Mouse (Mus musculus) MEL (cell line): Measurements from ENCODE around the gene Dbil5. TPM values are rescaled to one million over a fixed set of nuclear protein-coding genes. Genes with fewer than 3 reads are reported as not detected.

Experiments
- DNase-seq: peaks from one replicate; pipeline ENCODE4 v3.0.0; 2011; ENCODE audit warnings: low read depth, low spot score
- H3K27ac ChIP-seq: 2 replicates; pipeline ENCODE4 v1.5.1; 2012; ENCODE audit warnings: low read depth, mild to moderate bottlenecking, control low read depth, low read length, moderate library complexity; ENCODE audit not compliant: control insufficient read depth
- H3K27me3 ChIP-seq, 2 experiments: fragments of 150-350 bp in 1 of 2; sonication (generic) in 1 of 2; 2 replicates each; pipeline ENCODE4 v1.6.1; 2012; ENCODE audit warnings: low read length in 2 of 2, mild to moderate bottlenecking in 2 of 2, improper control_type of control experiment in 1 of 2, moderate library complexity in 1 of 2; ENCODE audit not compliant: insufficient read depth in 2 of 2, control insufficient read depth in 1 of 2
- H3K36me3 ChIP-seq, 2 experiments: 2 replicates each; pipeline ENCODE4 v1.6.1; 2012 to 2014; ENCODE audit warnings: low read length in 2 of 2, improper control_type of control experiment in 1 of 2, inconsistent platforms in 1 of 2, mild to moderate bottlenecking in 1 of 2; ENCODE audit not compliant: insufficient read depth in 2 of 2, control insufficient read depth in 1 of 2
- H3K4me1 ChIP-seq, 2 experiments: fragments of 150-350 bp in 1 of 2; sonication (generic) in 1 of 2; 2 replicates each; pipeline ENCODE4 v1.6.1; 2012; ENCODE audit warnings: low read length in 2 of 2, improper control_type of control experiment in 1 of 2, mild to moderate bottlenecking in 1 of 2; ENCODE audit not compliant: insufficient read depth in 2 of 2, control insufficient read depth in 1 of 2
- H3K4me3 ChIP-seq, 2 experiments: fragments of 150-350 bp in 1 of 2; sonication (generic) in 1 of 2; 2 replicates each; pipeline ENCODE4 v1.5.1; 2012; ENCODE audit warnings: low read depth in 2 of 2, low read length in 2 of 2, mild to moderate bottlenecking in 2 of 2, moderate library complexity in 2 of 2, control low read depth in 1 of 2, improper control_type of control experiment in 1 of 2; ENCODE audit not compliant: control insufficient read depth in 1 of 2, insufficient read depth in 1 of 2
- H3K79me2 ChIP-seq: 2 replicates; pipeline ENCODE4 v1.6.1; 2012; ENCODE audit warnings: mild to moderate bottlenecking, low read length, moderate library complexity; ENCODE audit not compliant: control insufficient read depth, poor library complexity, insufficient read depth
- H3K9ac ChIP-seq: 2 replicates; pipeline ENCODE4 v1.6.1; 2012; ENCODE audit warnings: low read depth, mild to moderate bottlenecking, control low read depth, low read length, moderate library complexity; ENCODE audit not compliant: control insufficient read depth, poor library complexity, severe bottlenecking
- H3K9me3 ChIP-seq: fragments of 150-350 bp; sonication (generic); replicated peaks from 2 replicates; pipeline ENCODE4 v1.6.1; 2012; ENCODE audit warnings: mild to moderate bottlenecking, low read length, improper control_type of control experiment, moderate library complexity; ENCODE audit not compliant: insufficient read depth
- E2F4 ChIP-seq: IDR thresholded peaks from 2 replicates; pipeline ENCODE4 v1.6.1; 2011; ENCODE audit warnings: low read depth, low read length, improper control_type of control experiment, borderline replicate concordance
- ELF1 ChIP-seq: IDR thresholded peaks from 2 replicates; pipeline ENCODE4 v1.6.1; 2014; ENCODE audit warnings: low read depth, mild to moderate bottlenecking, inconsistent platforms, low read length, improper control_type of control experiment, moderate library complexity
- ETS1 ChIP-seq: IDR thresholded peaks from 2 replicates; pipeline ENCODE4 v1.6.1; 2012; ENCODE audit warnings: low read depth, mild to moderate bottlenecking, inconsistent platforms, low read length, improper control_type of control experiment, moderate library complexity
- GABPA ChIP-seq: IDR thresholded peaks from 2 replicates; pipeline ENCODE4 v1.6.1; 2012; ENCODE audit warnings: low read depth, mild to moderate bottlenecking, inconsistent platforms, low read length, improper control_type of control experiment, moderate library complexity
- GATA1 ChIP-seq: IDR thresholded peaks from 2 replicates; pipeline ENCODE4 v1.6.1; 2011; ENCODE audit warnings: low read depth, low read length, improper control_type of control experiment
- HCFC1 ChIP-seq: IDR thresholded peaks from 2 replicates; pipeline ENCODE4 v1.6.1; 2012; ENCODE audit warnings: low read depth, mild to moderate bottlenecking, inconsistent platforms, low read length, improper control_type of control experiment, moderate library complexity
- JUND ChIP-seq: IDR thresholded peaks from 2 replicates; pipeline ENCODE4 v1.6.1; 2011; ENCODE audit warnings: low read depth, mild to moderate bottlenecking, improper control_type of control experiment, low read length
- MAX ChIP-seq: IDR thresholded peaks from 2 replicates; pipeline ENCODE4 v1.6.1; 2011; ENCODE audit warnings: low read length, improper control_type of control experiment
- MAZ ChIP-seq: IDR thresholded peaks from 2 replicates; pipeline ENCODE4 v1.6.1; 2012; ENCODE audit warnings: low read depth, mild to moderate bottlenecking, inconsistent platforms, low read length, improper control_type of control experiment
- NRF1 ChIP-seq: IDR thresholded peaks from 2 replicates; pipeline ENCODE4 v1.6.1; 2014; ENCODE audit warnings: low read depth, mild to moderate bottlenecking, inconsistent platforms, low read length, improper control_type of control experiment, moderate library complexity; ENCODE audit not compliant: poor library complexity, insufficient read depth, severe bottlenecking
- POLR2AphosphoS2 ChIP-seq: IDR thresholded peaks from 2 replicates; pipeline ENCODE4 v1.6.1; 2011; ENCODE audit warnings: low read length, improper control_type of control experiment
- TAL1 ChIP-seq: IDR thresholded peaks from 2 replicates; pipeline ENCODE4 v1.6.1; 2012; ENCODE audit warnings: mild to moderate bottlenecking, inconsistent platforms, low read length, moderate library complexity, mixed read lengths
- UBTF ChIP-seq: IDR thresholded peaks from 2 replicates; pipeline ENCODE4 v1.6.1; 2012; ENCODE audit warnings: low read depth, mild to moderate bottlenecking, inconsistent platforms, low read length, improper control_type of control experiment, moderate library complexity, borderline replicate concordance; ENCODE audit not compliant: insufficient read depth
- USF2 ChIP-seq, 2 experiments: IDR thresholded peaks; 2 replicates each; pipeline ENCODE4 v1.6.1; 2011 to 2012; ENCODE audit warnings: improper control_type of control experiment in 2 of 2, low read length in 2 of 2, borderline replicate concordance in 1 of 2, inconsistent platforms in 1 of 2, low read depth in 1 of 2, mild to moderate bottlenecking in 1 of 2; ENCODE audit not compliant: insufficient read depth in 1 of 2
- ZC3H11A ChIP-seq: IDR thresholded peaks from 2 replicates; pipeline ENCODE4 v1.6.1; 2012; ENCODE audit warnings: low read depth, mild to moderate bottlenecking, inconsistent platforms, low read length, improper control_type of control experiment
- ZNF384 ChIP-seq: IDR thresholded peaks from 2 replicates; pipeline ENCODE4 v1.6.1; 2012; ENCODE audit warnings: low read depth, mild to moderate bottlenecking, inconsistent platforms, low read length, improper control_type of control experiment
- polyA plus RNA-seq, 2 experiments: library from polyadenylated mRNA; stranded (reverse) in 1 of 2; unstranded in 1 of 2; fragments of >175 nt in 1 of 2; fragments of >200 nt in 1 of 2; gene quantifications; 2 replicates each; pipeline versions ENCODE4 v1.2.1 to v1.2.4; 2012; ENCODE audit warnings: low replicate concordance in 2 of 2, low read depth in 1 of 2; ENCODE audit not compliant: insufficient read length in 2 of 2, insufficient read depth in 1 of 2, missing spikeins in 1 of 2
- total RNA-seq: library from RNA; depleted of rRNA; stranded (reverse); fragments of 300-350 nt; gene quantifications from 2 replicates; pipeline ENCODE4 v1.2.3, GENCODE M21; 2012

Gene Dbil5
- total and polyA plus RNA-seq, 3 experiments: 0.62 to 0.67 TPM; not detected in 1

- no peaks in the 10 kb centered on the region for H3K9me3 ChIP-seq
- no peak overlapping the region for H3K27ac ChIP-seq
- no peaks in the 10 kb centered on the region for H3K27me3 ChIP-seq
- H3K4me1 ChIP-seq: peaks cover 4 to 23% of the 10 kb centered on the region in 2 experiments; a peak in 3 of 4 replicates
- no peak overlapping the region for H3K4me3 ChIP-seq
- H3K36me3 ChIP-seq: peaks cover 0 to 20% of the 10 kb centered on the region in 2 experiments; a peak in 2 of 4 replicates
- DNase-seq: no peak
- peaks cover 9% of the 10 kb centered on the region for H3K79me2 ChIP-seq
- TF ChIP-seq MAX: no peak
- no peak for TF ChIP-seq GABPA
- TF ChIP-seq MAZ: no peak
- no peak for TF ChIP-seq ELF1
- TF ChIP-seq ETS1: no peak
- no peak for TF ChIP-seq GATA1
- TF ChIP-seq ZNF384: no peak
- H3K9ac ChIP-seq: no peak overlapping the region
Observed at GRCm38 (mm10) chr11:76213841-76214240, 3.6 kb upstream of the Dbil5 start.

GRCm38 (mm10) chr11:76215011-76215410, 2.4 kb upstream of the Dbil5 start:
- H3K9me3 ChIP-seq: no peaks in the 10 kb centered on the region
- no peak overlapping the region for H3K4me3 ChIP-seq
- peaks cover 0 to 18% of the 10 kb centered on the region in 2 experiments; a peak in 2 of 4 replicates for H3K36me3 ChIP-seq
- H3K9ac ChIP-seq: no peak overlapping the region
- H3K4me1 ChIP-seq: peaks cover 4 to 23% of the 10 kb centered on the region in 2 experiments; a peak in 3 of 4 replicates
- no peak for TF ChIP-seq TAL1
- TF ChIP-seq UBTF: no peak
- TF ChIP-seq ZC3H11A: no peak
- TF ChIP-seq HCFC1: no peak
- TF ChIP-seq E2F4: no peak
- TF ChIP-seq, all 39 proteins: peak for 0
- peaks cover 9% of the 10 kb centered on the region for H3K79me2 ChIP-seq
- no peaks in the 10 kb centered on the region for H3K27me3 ChIP-seq
- H3K27ac ChIP-seq: no peak overlapping the region
- no peak for DNase-seq

GRCm38 (mm10) chr11:76216049-76216540, 1.3 kb upstream of the Dbil5 start:
- H3K27ac ChIP-seq: peak overlapping the region; percentile 70; the same call in 1 of the 2 replicates
- no peak for DNase-seq

More at GRCm38 (mm10) chr11:76216049-76216540, 1.3 kb upstream of the Dbil5 start:
- Histone ChIP-seq H3K36me3 (peaks cover 0 to 9% of the 10 kb centered on the region in 2 experiments; a peak in 2 of 4 replicates), H3K79me2 (peaks cover 9% of the 10 kb centered on the region), H3K27me3 (no peaks in the 10 kb centered on the region), H3K9ac (no peak overlapping the region; the same call in 1 of the 2 replicates), H3K4me1 (peaks cover 2 to 15% of the 10 kb centered on the region in 2 experiments; a peak in 3 of 4 replicates), H3K9me3 (no peaks in the 10 kb centered on the region), H3K4me3 (peak overlapping the region in 1 of 2 experiments; percentile 78; a peak in 1 of 4 replicates)
- TF ChIP-seq HCFC1 (0 out of 2 replicates have a peak, but pooled peaks have one; percentile 0), JUND (peak; percentile 48; the same call in 1 of the 2 replicates), ZNF384 (peak; percentile 86), USF2 (IDR thresholded peaks at IDR 0.05; ENCODE audit: borderline replicate concordance in 1 of 2, insufficient read depth in 1 of 2, low read depth in 1 of 2, low read length in 2 of 2) (no peak), NRF1 (no peak), POLR2AphosphoS2 (peak; percentile 2; the same call in 1 of the 2 replicates)
